In genomic region chr11:69712954-69713672, GRCm38 (mm10) we compare ENCODE assay signal across 21 mouse cellular contexts. TPM values are rescaled to one million over a fixed set of nuclear protein-coding genes. Genes with fewer than 3 reads are reported as not detected.
A peak's percentile ranks its signal among the peaks of the same experiment; 100 is the strongest.
DNase-seq lines count a peak whose midpoint lies in the region; ATAC-seq lines count a peak whose summit lies in the region.
"Had no signal": no experiment of that assay in that cellular context is flagged by ENCODE, and none has a peak within 500 bp of the region (broad histone marks: within the 10 kb centered on the region; RNA-seq: fewer than 3 reads in every experiment).

No protein-coding gene starts in this region.

- H3K36me3 ChIP-seq in hindbrain, embryonic 10.5 days, result no peaks in the 10 kb centered on the region
- no peaks in the 10 kb centered on the region for H3K36me3 ChIP-seq in hindbrain, embryonic 14.5 days (replicated peaks; ENCODE audit: control insufficient read depth, insufficient read depth)
- H3K36me3 ChIP-seq in embryonic facial prominence, embryonic 10.5 days (replicated peaks), result no peaks in the 10 kb centered on the region
- no peaks in the 10 kb centered on the region for H3K36me3 ChIP-seq in kidney, embryonic 16.5 days (ENCODE audit: insufficient read depth, low read length)
- H3K36me3 ChIP-seq: G1E; hindbrain, embryonic 13.5 days; intestine, embryonic 15.5 days; midbrain, embryonic 13.5 days; stomach, embryonic 15.5 days had no signal

- no peak for ATAC-seq in hindbrain, embryonic 14.5 days (ENCODE audit: low FRiP score)
- ATAC-seq in kidney, embryonic 16.5 days (ENCODE audit: low FRiP score, low TSS enrichment), result peak; percentile 67
- ATAC-seq: intestine, embryonic 15.5 days; midbrain, embryonic 13.5 days had no signal

- no peak overlapping the region for H3K4me2 ChIP-seq in hindbrain, embryonic 14.5 days (replicated peaks)
- peak overlapping the region; percentile 16; the same call in 1 of the 2 replicates for H3K4me2 ChIP-seq in kidney, embryonic 16.5 days (replicated peaks; ENCODE audit: low read depth, low read length)
- H3K4me2 ChIP-seq: hindbrain, embryonic 13.5 days; intestine, embryonic 15.5 days; midbrain, embryonic 13.5 days; stomach, embryonic 15.5 days had no signal

- H3K9me3 ChIP-seq in hindbrain, embryonic 10.5 days, result no peaks in the 10 kb centered on the region
- no peaks in the 10 kb centered on the region for H3K9me3 ChIP-seq in hindbrain, embryonic 14.5 days (ENCODE audit: control insufficient read depth, low read length)
- H3K9me3 ChIP-seq in embryonic facial prominence, embryonic 10.5 days, result no peaks in the 10 kb centered on the region
- H3K9me3 ChIP-seq in kidney, embryonic 16.5 days (ENCODE audit: low read length), result peaks cover 3% of the 10 kb centered on the region
- H3K9me3 ChIP-seq: G1E; hindbrain, embryonic 13.5 days; intestine, embryonic 15.5 days; midbrain, embryonic 13.5 days; stomach, embryonic 15.5 days had no signal

- peaks cover 33% of the 10 kb centered on the region for H3K4me1 ChIP-seq in hindbrain, embryonic 10.5 days (replicated peaks)
- H3K4me1 ChIP-seq in hindbrain, embryonic 14.5 days (replicated peaks; ENCODE audit: control insufficient read depth, insufficient read depth, low read length), result no peaks in the 10 kb centered on the region
- peaks cover 54% of the 10 kb centered on the region for H3K4me1 ChIP-seq in embryonic facial prominence, embryonic 10.5 days
- H3K4me1 ChIP-seq in kidney, embryonic 16.5 days (ENCODE audit: insufficient read depth, low read length), result peaks cover 19% of the 10 kb centered on the region
- H3K4me1 ChIP-seq: midbrain, embryonic 13.5 days; stomach, embryonic 15.5 days had no signal

- peak; percentile 30 for DNase-seq in hindbrain, embryonic 10.5 days (ENCODE audit: low spot score)
- no peak for DNase-seq in hindbrain, embryonic 14.5 days (ENCODE audit: low spot score)
- DNase-seq in embryonic facial prominence, embryonic 10.5 days (ENCODE audit: low spot score), result peak; percentile 34
- DNase-seq in mesoderm, embryonic 11.5 days (ENCODE audit: low read depth, low spot score), result peak; percentile 42
- no peak for DNase-seq in ovary, postnatal 14 days (ENCODE audit: low spot score)
- no peak for DNase-seq in cerebellum, postnatal 10 days
- no peak for DNase-seq in gastrocnemius, adult 18-20 months (ENCODE audit: low spot score)
- DNase-seq: adrenal gland, postnatal 10 days; cerebellum, adult 11 months; cerebellum, postnatal 36 days; gastrocnemius, postnatal 25 days; lung, adult 2 months; lung, postnatal 36 days; spleen, adult 18-20 months; thymus, adult 2 months had no signal

- no peak overlapping the region for H3K9ac ChIP-seq in hindbrain, embryonic 14.5 days
- no peak overlapping the region for H3K9ac ChIP-seq in kidney, embryonic 16.5 days (replicated peaks; ENCODE audit: low read length)
- H3K9ac ChIP-seq: hindbrain, embryonic 13.5 days; intestine, embryonic 15.5 days; midbrain, embryonic 13.5 days; stomach, embryonic 15.5 days had no signal

- no peak overlapping the region for H3K4me3 ChIP-seq in hindbrain, embryonic 10.5 days
- no peak overlapping the region for H3K4me3 ChIP-seq in hindbrain, embryonic 14.5 days (replicated peaks; ENCODE audit: low read length)
- H3K4me3 ChIP-seq in embryonic facial prominence, embryonic 10.5 days, result no peak overlapping the region
- no peak overlapping the region for H3K4me3 ChIP-seq in kidney, embryonic 16.5 days (ENCODE audit: low read length)
- H3K4me3 ChIP-seq: hindbrain, embryonic 13.5 days; intestine, embryonic 15.5 days; midbrain, embryonic 13.5 days; stomach, embryonic 15.5 days had no signal

- 0 out of 2 replicates have a peak overlapping the region, but pooled peaks have one; percentile 16 for H3K27ac ChIP-seq in hindbrain, embryonic 10.5 days
- H3K27ac ChIP-seq in hindbrain, embryonic 14.5 days, result no peak overlapping the region
- peak overlapping the region; percentile 0; the same call in 1 of the 2 replicates for H3K27ac ChIP-seq in embryonic facial prominence, embryonic 10.5 days (replicated peaks)
- H3K27ac ChIP-seq in kidney, embryonic 16.5 days (ENCODE audit: low read length), result peak overlapping the region; percentile 72
- H3K27ac ChIP-seq: hindbrain, embryonic 13.5 days; intestine, embryonic 15.5 days; midbrain, embryonic 13.5 days; stomach, embryonic 15.5 days had no signal

- WGBS in hindbrain, embryonic 10.5 days, result 68% methylated on average over 20 of the region's 20 CpGs
- WGBS in hindbrain, embryonic 14.5 days, result 79% methylated on average over 20 of the region's 20 CpGs
- 71% methylated on average over 20 of the region's 20 CpGs for WGBS in embryonic facial prominence, embryonic 10.5 days
- WGBS in kidney, embryonic 16.5 days, result 54% methylated on average over 20 of the region's 20 CpGs

- H3K27me3 ChIP-seq in hindbrain, embryonic 10.5 days (ENCODE audit: insufficient read depth, poor library complexity, severe bottlenecking), result no peaks in the 10 kb centered on the region
- no peaks in the 10 kb centered on the region for H3K27me3 ChIP-seq in hindbrain, embryonic 14.5 days (ENCODE audit: control insufficient read depth, insufficient read depth, low read length)
- H3K27me3 ChIP-seq in embryonic facial prominence, embryonic 10.5 days (replicated peaks; ENCODE audit: low read depth, poor library complexity, severe bottlenecking), result no peaks in the 10 kb centered on the region
- H3K27me3 ChIP-seq in kidney, embryonic 16.5 days (ENCODE audit: insufficient read depth, low read length), result no peaks in the 10 kb centered on the region
- H3K27me3 ChIP-seq: hindbrain, embryonic 13.5 days; intestine, embryonic 15.5 days; midbrain, embryonic 13.5 days; stomach, embryonic 15.5 days had no signal

RNA-seq across cellular contexts. Expression of gene Tnfsfm13, which starts 17.2 kb away (rescaled TPM):
- polyA plus RNA-seq in hindbrain, embryonic 10.5 days (2016; fragmentation: Nextera tagmentation; extraction: Ambion mirVana), result 0.82 and 0.85 TPM in 2 replicates
- polyA plus RNA-seq in hindbrain, embryonic 14.5 days (2014; fragmentation: Nextera tagmentation; extraction: Ambion mirVana), result 1.1 and 2.6 TPM in 2 replicates
- polyA plus RNA-seq in embryonic facial prominence, embryonic 10.5 days (2016; fragmentation: Nextera tagmentation; extraction: Ambion mirVana), result 0.88 and 1.3 TPM in 2 replicates
- 4.6 and 6.1 TPM in 2 replicates for polyA plus RNA-seq in kidney, embryonic 16.5 days (2015; fragmentation: Nextera tagmentation; extraction: Ambion mirVana)
- total RNA-seq in gastrocnemius, adult 18-20 months (2021), result 1 to 10 TPM; 1.1 to 1.3 TPM
- total RNA-seq: G1E had no signal
- polyA plus RNA-seq: G1E had no signal

RNA-seq across cellular contexts. Expression of gene Tnfsf12, which starts 17.5 kb away (rescaled TPM):
- polyA plus RNA-seq in hindbrain, embryonic 10.5 days (2016; fragmentation: Nextera tagmentation; extraction: Ambion mirVana), result 2.2 and 2.3 TPM in 2 replicates
- 4.2 and 5.0 TPM in 2 replicates for polyA plus RNA-seq in hindbrain, embryonic 14.5 days (2014; fragmentation: Nextera tagmentation; extraction: Ambion mirVana)
- polyA plus RNA-seq in embryonic facial prominence, embryonic 10.5 days (2016; fragmentation: Nextera tagmentation; extraction: Ambion mirVana), result 1.2 and 2.2 TPM in 2 replicates
- 8.8 and 11.5 TPM in 2 replicates for polyA plus RNA-seq in kidney, embryonic 16.5 days (2015; fragmentation: Nextera tagmentation; extraction: Ambion mirVana)
- total RNA-seq in gastrocnemius, adult 18-20 months (2021), result 10 to 100 TPM in 1 of 2 experiments, 1 to 10 TPM in 1; 7.4 to 10.4 TPM
- total RNA-seq: G1E had no signal
- polyA plus RNA-seq: G1E had no signal

RNA-seq across cellular contexts. Expression of gene Tnfsf13, which starts 27.5 kb away (rescaled TPM):
- 0.14 and 0.30 TPM in 2 replicates for polyA plus RNA-seq in hindbrain, embryonic 10.5 days (2016; fragmentation: Nextera tagmentation; extraction: Ambion mirVana)
- 0.20 and 0.55 TPM in 2 replicates for polyA plus RNA-seq in hindbrain, embryonic 14.5 days (2014; fragmentation: Nextera tagmentation; extraction: Ambion mirVana)
- polyA plus RNA-seq in embryonic facial prominence, embryonic 10.5 days (2016; fragmentation: Nextera tagmentation; extraction: Ambion mirVana), result 0.15 TPM in 1 of 2 replicates, not detected in the other
- polyA plus RNA-seq in kidney, embryonic 16.5 days (2015; fragmentation: Nextera tagmentation; extraction: Ambion mirVana), result 0.66 and 1.2 TPM in 2 replicates
- under 1 TPM; 0.62 to 0.64 TPM for total RNA-seq in gastrocnemius, adult 18-20 months (2021)
- total RNA-seq: G1E had no signal
- polyA plus RNA-seq: G1E had no signal

RNA-seq across cellular contexts. Expression of gene Senp3, which starts 31.2 kb away (rescaled TPM):
- 116 and 122 TPM in 2 replicates for polyA plus RNA-seq in hindbrain, embryonic 10.5 days (2016; fragmentation: Nextera tagmentation; extraction: Ambion mirVana)
- polyA plus RNA-seq in hindbrain, embryonic 14.5 days (2014; fragmentation: Nextera tagmentation; extraction: Ambion mirVana), result 96.2 and 99.2 TPM in 2 replicates
- polyA plus RNA-seq in embryonic facial prominence, embryonic 10.5 days (2016; fragmentation: Nextera tagmentation; extraction: Ambion mirVana), result 136 and 141 TPM in 2 replicates
- polyA plus RNA-seq in kidney, embryonic 16.5 days (2015; fragmentation: Nextera tagmentation; extraction: Ambion mirVana), result 96.5 and 98.4 TPM in 2 replicates
- total RNA-seq in gastrocnemius, adult 18-20 months (2021), result 10 to 100 TPM; 21.9 to 25.4 TPM

RNA-seq across cellular contexts. Expression of gene Eif4a1, which starts 40.9 kb away (rescaled TPM):
- polyA plus RNA-seq in hindbrain, embryonic 10.5 days (2016; fragmentation: Nextera tagmentation; extraction: Ambion mirVana), result 740 and 935 TPM in 2 replicates
- 559 and 579 TPM in 2 replicates for polyA plus RNA-seq in hindbrain, embryonic 14.5 days (2014; fragmentation: Nextera tagmentation; extraction: Ambion mirVana)
- polyA plus RNA-seq in embryonic facial prominence, embryonic 10.5 days (2016; fragmentation: Nextera tagmentation; extraction: Ambion mirVana), result 780 and 781 TPM in 2 replicates
- 571 and 587 TPM in 2 replicates for polyA plus RNA-seq in kidney, embryonic 16.5 days (2015; fragmentation: Nextera tagmentation; extraction: Ambion mirVana)
- total RNA-seq in gastrocnemius, adult 18-20 months (2021), result 10 to 100 TPM; 69.6 to 97.7 TPM

Comparison
In these comparisons a context has a peak if more than half of its experiments do, and no peak if none do; other contexts are left out.
1. DNase-seq: peak in hindbrain, embryonic 10.5 days (single experiment), embryonic facial prominence, embryonic 10.5 days (single experiment) and mesoderm, embryonic 11.5 days (single experiment); none in hindbrain, embryonic 14.5 days (single experiment), ovary, postnatal 14 days (single experiment), cerebellum, postnatal 10 days (0 of 2) and gastrocnemius, adult 18-20 months (single experiment).